Mouse (Mus musculus) left cerebral cortex, adult 11 months (tissue): Measurements from ENCODE around the gene Midn.

Experiments used
- DNase-seq: peaks from one replicate; pipeline ENCODE4 v3.0.0; 2022; ENCODE audit warnings: low spot score

The Midn gene

DNA sequence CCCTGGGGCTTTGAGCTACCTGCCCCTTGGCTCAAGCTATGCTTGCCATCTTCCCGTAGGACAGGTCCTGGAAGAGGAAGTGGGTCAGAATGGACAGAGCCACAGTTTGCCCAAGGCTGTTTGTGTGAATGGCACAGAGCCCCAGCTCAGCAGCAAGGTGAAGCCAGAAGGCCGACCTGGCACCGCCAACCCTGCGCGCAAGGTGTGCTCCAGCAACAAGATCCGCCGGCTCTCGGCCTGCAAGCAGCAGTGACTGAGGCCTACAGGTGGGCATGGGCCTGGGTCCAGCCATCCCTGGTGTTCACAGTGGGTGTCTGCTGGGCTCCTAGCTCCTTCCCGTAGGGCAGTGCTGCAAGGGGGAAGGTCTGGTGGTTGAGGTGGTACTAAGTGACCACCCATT lies 18.2 kb upstream of the Midn start:
- no peak for DNase-seq

DNA sequence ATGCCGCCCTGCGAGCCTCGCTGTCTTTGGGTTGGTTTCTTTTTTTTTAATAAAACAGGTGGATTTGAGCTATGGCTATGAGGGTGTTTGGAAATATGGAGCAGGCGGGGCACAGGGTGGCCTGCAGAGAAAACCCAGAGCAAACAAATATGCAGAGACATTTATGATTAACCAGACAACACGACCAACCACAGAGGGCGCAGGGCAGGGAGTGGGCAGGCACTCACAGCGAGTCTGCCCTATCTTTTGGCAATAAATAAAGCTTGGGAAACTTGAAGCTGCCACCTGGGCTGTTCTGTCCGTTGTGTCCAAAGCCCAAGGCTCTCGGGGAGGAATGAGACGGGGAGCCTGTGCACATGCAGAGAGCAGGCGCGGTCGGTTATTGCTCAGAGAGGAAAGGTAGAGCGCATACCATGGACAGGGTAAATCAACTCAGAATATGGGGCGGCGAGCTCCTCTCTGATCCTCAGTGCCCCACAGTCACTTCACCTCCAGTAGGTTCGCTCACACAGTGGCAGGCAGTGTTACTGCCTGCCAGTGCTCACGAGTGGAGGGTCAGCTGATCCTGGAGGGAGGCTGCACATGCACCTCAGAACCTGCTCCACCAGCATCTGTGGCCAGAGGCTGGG lies 17.6 kb upstream of the Midn start:
- DNase-seq, result no peak

DNA sequence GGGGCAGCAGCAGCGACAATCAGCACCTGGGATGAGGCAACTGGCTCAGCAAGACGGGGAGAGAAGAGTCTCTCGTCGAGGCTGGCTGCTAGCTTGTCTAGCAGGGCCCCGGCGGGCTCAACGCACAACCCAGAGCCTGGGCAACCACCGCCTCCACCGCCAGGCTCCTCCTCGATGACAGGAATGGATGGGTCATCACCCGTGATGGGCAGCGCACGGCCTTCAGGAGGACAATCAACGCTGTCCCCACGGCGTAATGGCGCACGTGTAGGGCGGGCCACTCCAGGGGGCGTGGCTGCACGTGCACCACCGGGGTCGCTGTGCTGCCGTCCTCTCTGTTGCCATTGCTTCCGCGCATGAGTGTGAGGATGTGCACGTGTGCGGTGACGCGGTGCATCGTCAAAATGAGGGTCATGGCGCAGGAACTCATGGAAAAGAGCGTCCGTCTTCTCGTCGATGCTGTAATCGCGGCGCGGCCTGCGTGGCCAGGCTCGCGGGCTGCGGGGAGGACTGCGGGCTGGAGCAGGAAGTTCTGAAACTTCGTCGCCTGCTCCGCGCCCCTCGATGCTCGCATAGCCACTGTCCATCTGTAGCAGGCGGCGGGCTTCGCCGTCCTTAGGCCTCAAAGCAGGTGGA lies 16.6 kb upstream of the Midn start:
- no peak for DNase-seq

DNA sequence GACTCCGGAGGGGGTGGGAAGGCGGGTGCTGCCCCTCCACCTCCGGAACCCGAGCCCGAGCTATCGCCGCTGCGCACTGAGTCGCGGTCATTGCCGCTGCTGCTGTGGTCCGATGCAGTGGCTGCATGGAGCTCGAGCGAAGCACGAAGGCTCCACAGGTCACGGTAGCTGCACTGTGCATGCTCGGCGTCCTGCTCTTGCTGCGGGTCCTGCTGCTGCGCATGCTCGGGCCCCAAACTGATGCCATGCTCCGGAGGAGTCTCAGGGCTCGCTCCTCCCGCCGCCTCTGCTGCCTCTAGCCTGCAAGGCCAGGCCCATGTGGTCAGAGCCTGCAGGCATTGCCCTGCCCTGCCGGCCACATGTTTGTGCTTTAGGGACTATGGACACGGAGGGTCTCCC lies 16.1 kb upstream of the Midn start:
- DNase-seq, result no peak

DNA sequence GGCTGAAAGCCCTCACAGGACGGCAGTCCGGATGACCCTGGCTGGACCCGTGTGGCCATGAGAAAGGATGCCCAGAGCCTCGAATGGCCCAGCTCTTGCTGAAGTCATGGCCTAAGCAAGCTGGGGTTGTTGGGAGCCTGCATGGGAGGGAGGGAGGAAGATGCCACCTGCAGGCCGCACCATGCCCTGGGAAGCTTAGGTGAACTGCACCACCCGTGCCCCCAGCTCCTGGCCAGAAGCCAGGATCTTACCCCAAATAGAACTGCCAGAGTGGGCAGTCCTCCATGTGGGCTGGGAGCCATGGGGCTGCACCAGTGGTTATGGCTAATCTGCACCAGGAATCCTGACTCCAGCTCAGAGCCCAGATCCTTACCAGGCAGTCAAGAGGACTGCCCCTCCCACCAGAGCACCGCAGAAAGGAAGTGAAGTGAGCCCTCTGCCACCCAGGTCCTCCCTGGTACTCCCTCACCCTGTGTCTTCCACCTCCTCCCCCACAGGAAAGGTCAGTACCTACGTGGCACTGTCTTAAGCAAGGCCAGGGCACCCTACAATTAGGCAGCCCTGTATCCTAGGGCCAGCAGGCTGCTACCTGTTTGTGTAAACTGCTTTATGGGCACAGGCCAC lies 14.7 kb upstream of the Midn start:
- DNase-seq, result no peak

DNA sequence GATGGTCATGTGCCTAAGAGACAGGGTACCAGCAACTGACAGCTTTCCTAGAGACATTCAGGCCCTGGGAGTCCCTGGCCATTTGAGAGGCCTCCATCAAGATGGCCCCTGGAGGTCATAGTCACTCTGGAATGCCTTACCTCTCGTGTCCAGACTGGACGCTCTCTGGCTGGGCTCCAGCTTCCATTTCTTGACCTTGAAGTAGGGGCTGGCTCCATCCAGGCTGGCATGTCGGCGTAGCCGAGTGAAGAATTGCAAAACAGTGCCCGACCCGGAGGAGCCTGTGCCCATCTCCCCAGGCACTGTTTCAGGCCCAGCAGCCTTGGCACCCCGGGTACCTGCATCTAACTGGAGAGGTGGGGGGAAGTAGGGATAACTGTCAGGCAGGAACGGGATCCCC lies 13.7 kb upstream of the Midn start:
- no peak for DNase-seq

DNA sequence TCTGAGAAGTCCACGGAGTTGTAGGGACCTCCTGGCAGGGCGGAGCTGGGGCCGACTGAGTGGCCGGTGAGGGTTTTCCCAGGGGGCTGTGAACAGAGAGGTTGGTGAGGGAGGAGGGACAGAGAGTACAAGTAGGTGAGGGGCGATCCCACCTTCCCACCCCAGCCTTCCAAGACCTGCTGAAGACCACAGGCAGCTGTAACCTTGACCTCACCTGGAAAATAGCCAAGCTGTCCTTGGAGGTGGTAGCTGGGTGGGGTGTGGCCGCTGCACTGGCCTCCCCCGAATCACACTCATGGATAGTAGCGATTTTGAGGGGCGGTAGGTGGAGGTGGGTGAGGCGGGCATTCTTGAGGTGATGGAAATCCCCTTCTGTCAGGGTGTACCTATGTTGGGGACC lies 12.9 kb upstream of the Midn start:
- no peak for DNase-seq

DNA sequence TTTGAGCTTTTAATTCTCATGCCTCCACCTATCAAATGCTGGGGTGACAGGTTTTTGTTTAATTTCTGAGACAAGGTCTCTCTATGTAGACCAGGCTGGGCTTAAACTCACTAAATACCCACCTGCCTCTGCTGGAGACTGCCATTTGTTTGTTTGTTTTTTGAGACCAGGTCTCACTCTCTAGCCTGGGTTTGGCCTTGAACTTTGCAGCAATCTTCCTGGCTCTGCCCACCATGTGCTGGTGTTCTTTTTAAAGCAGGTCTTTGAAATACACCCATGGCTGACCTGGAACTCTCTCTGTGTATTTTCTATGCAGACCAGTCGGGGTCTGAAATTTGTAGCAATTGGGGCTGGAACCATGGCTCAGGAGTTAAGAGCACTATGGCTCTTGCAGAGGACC lies 12.4 kb upstream of the Midn start:
- DNase-seq, result no peak

DNA sequence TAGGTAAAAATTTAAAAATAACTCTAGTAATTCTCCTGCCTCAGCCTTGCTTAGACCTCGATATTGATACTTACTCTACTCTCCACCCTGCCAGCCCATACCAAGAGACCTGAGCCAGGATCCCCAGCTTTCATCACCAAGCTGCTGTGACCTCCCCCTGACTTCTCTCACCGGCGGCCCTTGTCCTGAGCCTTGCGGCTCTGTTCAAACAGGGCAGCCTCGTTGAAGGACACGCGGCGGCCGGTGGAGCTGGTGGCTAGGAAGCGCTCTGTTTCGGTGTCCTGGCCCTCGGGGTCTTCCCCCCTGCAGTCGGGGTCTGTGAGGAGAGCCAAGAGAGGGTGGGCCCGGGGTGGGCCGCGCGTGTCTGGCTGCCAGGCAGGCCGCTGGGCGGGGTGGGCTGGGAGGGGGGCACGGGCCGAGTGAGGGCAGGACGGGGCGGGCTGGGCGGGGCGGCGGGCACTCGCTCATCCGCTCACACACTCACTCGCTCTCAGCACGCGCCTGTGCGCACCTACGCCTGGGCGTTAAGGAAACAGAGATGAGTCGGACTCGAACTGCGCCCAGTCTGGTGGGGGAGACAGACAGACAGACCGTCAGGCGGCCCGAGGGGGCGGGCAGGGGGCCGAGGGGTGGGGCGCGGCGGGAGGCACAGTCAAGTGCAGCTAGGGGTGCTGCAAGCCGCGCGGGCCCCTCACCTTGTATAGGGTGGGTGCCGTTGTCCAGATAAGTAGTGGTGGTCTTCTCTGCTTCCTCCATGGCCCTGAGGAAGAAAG lies 11.7 kb upstream of the Midn start:
- no peak for DNase-seq

DNA sequence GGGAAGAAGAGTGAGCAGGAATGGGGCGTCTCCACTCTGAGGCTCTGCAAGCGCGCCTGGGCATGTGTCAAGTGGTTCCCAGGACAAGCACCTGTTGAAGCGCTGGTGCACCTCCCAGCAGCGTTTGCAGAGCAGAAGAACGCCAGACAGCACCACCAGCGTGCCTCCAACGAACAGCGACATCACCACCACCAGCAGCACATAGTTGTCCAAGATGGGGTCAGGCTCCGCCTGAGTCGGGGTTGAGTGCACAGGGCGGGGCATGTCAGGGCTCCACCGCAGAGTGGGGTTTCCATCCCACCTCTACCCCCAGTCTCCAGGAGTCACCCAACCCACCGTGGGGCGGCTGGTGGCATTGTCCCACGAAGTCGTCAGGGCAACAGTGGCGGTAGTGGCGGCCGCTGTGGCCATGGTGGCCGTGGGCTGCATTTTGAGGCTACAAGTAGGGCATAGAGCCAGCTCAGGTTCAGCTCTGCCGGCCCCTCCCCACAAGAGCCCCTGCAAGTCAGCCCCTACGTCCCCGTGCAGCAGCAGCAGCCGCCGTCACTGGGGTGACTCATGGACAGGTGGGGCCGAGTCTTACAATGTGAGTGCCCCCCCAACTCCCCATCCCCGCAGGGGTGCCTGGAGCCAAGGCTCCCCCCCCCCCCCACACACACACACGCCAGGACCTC lies 11.0 kb upstream of the Midn start:
- DNase-seq, result no peak

DNA sequence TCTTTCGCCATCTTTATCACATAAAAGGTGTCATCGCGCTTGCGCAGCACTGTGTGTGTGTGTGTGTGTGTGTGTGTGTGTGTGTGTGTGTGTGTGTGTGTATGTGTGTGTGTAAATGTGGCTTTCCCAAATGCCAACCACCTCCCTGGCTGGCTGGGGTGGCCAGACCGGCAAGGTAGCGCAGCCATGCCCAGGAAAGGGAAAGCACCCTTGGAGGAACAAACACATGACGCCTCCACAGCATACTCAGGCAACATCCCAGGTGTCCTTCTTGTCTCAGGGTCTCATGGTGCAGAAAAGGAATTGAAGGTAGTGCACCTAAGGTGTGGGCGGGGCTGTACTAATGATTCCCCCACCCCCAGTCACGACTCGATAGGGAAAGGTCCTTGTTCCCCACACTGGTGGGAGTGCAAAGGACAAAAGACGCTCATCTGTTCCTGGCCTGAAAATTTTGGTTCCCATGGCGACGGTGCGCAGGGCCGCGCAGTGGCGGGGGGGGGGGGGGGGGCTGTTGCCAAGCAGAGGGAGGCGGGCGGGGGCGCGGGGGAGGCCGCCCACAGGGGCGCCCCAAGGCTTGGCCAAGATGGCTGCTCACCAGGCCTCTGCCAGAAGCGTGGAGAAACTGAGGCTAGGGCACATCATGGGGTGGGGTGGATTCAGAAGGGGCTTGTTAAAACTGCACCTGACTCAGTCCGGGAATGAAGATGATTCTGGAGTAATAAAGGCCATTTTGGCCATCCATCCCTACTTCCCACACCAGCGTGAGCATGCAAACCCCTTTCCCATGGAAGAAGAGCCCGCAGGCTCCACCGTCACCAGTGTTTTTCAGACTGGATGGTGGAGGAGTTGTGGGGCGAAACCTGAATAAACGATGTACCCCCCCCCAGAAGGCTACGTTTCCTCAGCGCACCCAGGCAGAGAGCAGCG lies 10.2 kb upstream of the Midn start:
- DNase-seq, result no peak

DNA sequence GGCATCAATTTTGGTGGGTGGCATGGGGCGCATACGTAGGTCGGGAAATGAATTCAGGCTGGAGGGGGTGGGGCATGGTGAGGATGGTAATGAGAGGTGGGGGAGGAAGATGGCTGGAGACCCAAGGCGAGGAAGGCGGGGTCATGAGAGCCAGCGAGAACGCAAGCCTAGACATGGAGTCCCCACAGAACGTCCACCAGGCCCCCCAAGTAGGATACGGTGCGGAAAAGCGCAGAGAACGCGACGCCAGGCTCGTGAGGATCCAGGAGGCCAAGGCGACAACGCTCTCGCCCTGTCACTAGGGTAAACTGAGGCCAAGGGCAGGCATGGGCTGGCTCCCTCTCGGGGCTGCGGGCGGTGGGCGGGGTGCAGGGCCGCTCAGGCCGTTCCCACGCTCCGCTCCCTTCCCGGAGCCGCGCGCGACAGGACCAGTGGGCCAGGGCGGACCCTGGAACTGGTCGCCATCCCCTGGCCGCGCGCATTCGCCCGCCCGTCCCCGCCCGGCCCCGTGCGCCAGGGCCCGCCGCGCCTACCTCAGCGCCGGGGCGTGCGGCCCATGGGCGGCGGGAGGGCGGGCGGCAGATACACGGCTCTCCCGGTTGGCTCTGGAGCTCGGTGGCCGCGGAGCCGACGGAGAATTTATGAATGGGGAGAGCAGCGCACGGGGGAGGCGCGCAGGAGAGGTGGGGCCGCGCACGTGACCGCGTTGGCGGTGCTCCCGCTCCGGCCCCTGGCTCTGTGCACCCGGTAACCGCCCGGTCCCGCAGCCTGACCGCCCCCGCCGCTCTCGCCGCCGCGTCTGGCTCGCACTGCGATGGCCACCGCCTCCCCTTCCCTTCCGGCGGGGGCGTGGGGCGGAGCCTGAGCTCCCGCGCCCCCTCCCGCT lies 9.3 kb upstream of the Midn start, which contains the start of gene Atp5d:
Gene Atp5d (plus strand): TSS at position 80 of the 886 bp plus-strand sequence.
- peak; percentile 71 for DNase-seq

DNA sequence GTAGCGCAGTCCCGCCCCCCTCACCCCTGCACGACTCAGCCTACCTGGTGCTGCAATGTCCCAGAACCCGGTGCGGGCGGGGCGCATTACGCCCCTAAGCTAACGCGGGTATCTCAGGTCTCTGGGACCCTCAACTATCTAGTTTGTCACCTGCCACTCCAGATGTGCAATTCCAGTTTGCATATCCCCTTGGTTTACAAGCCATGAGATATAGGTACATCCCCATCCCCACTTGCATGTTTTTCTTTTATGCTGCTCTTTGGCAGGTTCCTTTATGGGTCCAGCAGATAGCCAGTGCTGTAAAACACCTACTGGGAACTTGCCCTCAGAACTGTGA lies 8.7 kb upstream of the Midn start:
- no peak for DNase-seq

DNA sequence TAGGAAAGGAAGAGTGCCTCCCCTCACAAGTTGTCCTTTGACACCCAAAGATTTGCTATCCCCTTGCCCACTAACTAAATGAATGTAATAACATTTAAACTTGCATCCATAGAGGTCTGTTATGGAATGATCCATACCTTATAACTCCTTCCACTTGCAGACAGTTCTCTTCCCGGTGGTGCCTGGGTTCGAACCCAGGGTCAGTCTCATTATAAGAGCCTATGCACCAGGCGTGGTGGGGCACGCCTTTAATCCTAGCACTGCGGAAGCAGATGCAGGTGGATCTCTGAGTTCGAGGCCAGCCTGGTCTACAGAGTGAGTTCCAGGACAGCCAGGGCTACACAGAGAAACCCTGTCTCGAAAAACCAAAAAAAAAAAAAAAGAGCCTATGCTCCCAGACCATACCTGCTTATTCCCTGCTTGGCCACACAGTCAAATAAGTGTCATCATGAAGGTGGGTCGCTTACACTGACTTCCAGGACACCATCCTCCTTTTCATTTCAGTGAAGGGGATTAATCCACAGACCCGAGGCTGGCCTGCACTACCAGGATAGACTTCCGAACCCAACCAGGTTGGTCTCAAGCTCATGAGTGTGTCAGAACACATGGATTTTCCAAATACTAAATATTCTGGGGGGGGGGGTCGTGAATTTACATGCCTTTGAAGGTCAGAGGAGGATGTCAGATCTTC lies 8.0 kb upstream of the Midn start:
- no peak for DNase-seq

DNA sequence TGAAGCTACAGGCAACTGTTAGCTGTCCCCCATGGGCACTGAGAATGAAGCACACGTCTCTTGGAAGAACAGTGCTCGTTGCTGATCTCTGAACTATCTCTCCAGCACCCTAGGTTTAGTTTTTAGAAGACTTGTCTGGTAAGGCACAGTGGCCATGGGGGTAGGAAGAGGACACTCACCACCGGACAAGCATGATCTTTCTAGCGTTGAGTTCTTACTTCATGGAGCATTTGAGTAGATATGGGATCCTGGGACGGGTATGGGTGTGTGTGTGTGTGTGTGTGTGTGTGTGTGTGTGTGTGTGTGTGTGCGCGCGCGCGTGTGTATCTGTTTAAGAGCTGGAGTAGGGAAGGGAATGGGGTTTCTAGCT lies 7.4 kb upstream of the Midn start, which contains the start of gene Cbarp:
Gene Cbarp (minus strand): TSS at position 170 of the 370 bp plus-strand sequence.
- no peak for DNase-seq

DNA sequence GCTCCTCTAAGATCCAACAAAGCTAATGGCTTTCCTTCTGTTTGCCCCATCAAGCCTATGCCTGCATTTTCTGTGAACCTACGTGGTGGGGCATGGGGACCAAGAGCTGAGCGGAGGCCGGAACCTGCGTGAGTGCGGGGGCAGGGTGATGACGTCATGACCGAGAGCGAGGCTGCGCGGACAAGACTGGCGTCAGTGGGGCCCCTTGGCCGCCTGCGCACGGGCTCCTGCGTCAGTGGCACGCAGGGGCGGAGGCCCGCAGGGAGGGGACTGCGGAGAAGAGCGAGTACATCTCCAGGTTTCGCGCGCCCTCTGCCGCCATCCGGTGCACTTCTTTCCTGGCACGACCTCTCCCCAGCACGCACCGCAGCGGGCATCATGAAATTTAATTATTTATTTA lies 6.8 kb upstream of the Midn start:
- peak; percentile 96 for DNase-seq

DNA sequence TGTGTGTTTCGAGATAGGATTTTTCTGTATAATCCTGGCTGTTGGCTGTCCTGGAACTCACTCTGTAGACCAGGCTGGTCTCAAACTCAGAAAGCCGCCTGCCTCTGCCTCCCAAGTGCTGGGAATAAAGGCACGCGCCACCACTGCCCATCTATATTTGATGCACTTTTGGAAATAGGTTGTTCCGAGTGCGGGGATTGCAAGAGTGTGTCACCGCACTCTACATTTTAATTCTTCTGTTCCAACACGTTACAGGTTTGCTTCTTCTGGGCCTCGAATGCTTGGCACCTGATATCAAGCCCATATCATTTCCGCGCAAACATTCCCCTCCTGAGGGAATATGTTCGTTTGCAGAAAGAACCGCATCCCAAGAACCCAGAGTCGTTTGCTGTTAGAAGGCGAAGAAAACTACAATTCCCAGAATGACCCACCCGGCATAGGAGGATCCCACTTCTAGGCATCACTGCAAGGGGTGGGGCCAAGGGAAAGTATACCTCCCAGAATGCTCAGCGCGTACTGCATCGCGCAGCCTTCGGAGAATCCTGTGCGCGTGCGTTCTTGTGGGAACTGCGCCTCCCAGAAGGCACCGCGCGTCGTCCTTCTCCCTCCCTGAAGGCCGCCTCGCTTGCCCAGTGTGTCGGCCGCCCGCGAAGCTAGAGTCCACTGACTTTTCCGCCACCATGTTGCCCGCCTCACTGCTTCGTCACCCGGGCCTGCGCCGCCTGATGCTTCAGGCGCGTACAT lies 6.1 kb upstream of the Midn start:
- DNase-seq, result peak; percentile 95

DNA sequence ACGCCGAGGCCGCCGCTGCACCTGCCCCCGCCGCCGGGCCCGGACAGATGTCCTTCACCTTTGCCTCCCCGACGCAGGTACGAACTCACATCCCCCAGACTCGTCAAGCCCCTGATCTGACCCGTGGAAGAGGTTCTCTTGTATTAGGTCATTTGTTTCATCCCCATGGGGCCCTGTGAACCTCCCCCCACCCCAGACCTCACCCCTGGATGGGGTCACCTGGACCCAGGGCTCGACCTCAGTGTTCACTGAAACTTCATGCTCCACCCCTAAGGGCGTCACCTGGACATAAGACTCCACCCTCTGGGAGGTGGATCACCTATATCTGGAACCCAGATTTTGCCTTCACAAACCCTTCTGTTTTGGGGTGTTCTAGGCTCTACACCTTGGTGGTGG lies 5.5 kb upstream of the Midn start:
- no peak for DNase-seq

DNA sequence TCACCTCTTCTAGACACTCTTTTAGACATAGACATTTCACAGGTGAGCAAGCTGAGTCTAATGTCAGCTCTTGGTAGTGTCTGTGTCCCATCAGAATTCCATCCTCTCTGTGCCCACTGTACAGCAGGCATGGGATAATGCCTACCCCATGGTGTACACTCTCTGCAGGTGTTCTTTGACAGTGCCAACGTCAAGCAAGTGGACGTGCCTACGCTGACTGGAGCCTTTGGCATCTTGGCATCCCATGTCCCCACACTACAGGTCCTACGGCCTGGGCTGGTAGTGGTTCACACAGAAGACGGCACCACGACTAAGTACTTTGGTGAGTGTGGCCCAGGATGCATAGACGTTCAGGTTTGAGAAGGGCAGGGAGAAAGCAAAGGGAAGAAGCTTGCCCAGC lies 4.4 kb upstream of the Midn start:
- DNase-seq, result no peak
